Mouse (Mus musculus) retina, embryonic 14.5 days (tissue): Measurements from ENCODE around the gene Rab34.
"Not testable (repeated sequence)": the region's sequence is repeated elsewhere in the genome, so short reads cannot be mapped to it uniquely, and the experiment has no call there.

Experiments used
- DNase-seq: peaks from one replicate; pipeline ENCODE4 v3.0.0-alpha.2; 2015; ENCODE audit warnings: low spot score

The Rab34 gene

GRCm38 (mm10) chr11:78180081-78180761 is 8.0 kb upstream of the Rab34 start:
- DNase-seq = no peak

DNA sequence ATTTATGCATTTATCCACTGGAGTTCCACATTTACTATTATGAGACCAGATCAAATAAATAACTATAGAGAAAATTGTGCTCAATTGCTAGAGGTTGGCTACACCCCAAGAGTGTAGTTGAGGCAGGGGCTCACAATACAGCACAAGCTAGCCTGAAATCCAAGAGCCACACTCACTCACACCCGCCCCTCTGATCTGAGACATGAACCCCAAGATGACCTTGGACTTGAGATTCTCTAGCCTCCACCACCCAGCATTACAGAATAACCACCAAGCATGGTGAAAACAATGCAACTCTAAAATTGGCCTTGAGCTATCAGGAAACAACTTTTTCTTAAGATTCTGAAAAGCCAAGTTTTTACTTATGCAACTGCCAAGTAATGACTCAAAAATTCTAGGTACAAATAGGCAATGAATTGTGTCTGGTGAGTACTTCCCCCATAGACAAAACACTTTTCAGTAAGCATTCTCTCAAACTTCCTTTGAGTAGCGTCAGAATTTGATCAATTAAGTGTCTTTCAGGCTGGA is 6.3 kb upstream of the Rab34 start:
- DNase-seq = no peak

GRCm38 (mm10) chr11:78182450-78182849 is 5.8 kb upstream of the Rab34 start:
- no peak for DNase-seq

DNA sequence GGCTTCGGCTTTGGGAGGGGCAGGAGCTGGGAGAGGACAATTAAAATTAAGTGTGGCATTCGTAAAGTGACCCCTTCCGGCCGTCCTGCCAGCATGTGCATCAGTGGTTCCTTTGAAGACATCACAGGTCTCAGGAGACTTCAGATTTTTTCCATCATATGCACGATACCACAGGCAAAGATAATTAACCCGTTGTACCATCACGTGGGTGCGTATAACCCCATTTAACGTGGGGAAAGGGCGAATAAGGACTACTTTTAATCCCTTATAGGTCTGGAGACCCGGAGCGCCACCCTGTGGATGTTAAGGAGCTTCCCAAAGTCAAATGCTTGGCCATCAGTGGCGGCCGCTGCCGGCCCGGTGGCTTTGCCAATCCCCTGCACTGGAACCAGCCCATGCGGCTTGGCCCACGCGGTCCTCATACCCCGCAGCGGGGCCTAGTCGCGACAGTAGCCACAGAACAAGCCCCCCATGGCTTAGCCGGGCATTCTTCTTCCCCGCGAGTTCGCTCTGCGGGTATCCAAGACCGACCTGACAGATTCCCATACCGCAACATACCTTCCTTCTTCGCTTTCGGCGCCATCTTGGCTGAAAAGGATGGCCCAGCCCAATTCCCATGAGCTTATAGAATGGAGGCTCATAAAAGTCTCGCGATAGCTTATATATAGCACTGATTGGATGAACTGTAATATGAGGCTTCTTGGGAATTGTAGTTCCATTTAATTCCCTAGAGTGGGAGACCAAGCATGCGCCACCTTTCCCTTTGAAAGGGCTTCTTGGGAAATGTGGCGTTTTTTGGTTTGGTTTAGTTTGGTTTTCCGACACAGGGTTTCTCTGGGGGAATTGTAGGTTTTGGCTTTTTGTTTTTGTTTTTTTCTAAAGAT is 5.0 kb upstream of the Rab34 start, which contains the start of gene Rpl23a:
Gene Rpl23a, minus strand, starts transcription at position 624 of the 884 bp plus-strand sequence.
- DNase-seq = peak; percentile 97

- DNase-seq = no peak
Measured at GRCm38 (mm10) chr11:78183884-78184514, 4.2 kb upstream of the Rab34 start.

GRCm38 (mm10) chr11:78184702-78185101 is 3.5 kb upstream of the Rab34 start:
- not testable (repeated sequence) for DNase-seq

DNA sequence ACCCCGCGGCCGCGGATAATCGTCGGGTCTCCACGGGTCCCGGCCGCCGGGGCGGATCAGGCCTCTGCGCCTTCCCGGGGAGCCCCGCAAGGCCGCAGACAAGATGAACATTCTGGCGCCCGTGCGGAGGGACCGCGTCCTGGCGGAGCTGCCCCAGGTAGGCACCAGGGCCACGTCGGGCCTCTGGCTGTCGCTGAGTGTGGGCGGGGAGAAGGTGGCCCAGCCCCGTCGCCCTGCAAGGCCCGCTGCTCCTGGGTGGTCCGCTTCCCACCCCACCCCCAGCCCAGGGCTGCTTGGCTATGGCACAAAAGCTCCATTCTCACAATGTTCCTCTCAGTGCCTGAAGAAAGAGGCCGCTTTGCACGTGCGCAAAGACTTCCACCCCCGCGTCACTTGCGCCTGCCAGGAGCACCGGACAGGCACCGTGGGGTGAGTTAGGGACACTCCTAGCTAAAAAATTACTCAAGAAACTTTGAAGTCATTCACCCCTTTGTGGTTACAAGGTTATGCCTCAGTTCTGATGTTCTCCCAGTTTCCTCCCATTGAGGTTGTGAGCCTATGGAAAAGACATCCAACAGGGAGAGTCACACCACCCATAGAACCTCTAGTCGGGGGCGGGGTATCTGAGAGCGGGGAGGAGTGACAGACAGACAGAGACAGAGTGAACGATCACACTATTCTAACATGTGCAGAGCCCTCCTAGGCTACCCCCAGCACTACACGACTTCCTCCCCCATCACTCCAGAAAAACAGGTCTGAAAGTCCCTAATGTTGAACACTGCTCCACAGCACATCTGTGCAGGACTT is 1.2 kb downstream of the Rab34 start:
- peak; percentile 91 for DNase-seq

DNA sequence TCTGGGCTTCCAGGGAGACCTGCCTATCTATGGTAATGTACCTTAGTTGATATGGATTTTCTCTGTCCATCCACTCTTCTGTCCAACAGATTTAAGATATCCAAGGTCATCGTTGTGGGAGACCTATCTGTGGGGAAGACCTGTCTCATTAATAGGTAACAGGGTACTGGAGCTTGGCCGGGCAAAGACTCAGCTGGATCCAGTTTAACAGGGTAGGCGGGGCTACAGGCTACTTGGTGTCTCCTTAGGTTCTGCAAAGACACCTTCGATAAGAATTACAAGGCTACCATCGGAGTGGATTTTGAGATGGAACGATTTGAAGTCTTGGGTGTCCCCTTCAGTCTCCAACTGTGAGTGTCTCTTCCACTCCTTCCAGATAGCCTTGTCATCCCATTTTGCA is 1.8 kb downstream of the Rab34 start:
- DNase-seq = no peak

- DNase-seq = no peak
Measured at GRCm38 (mm10) chr11:78193113-78193512, 4.9 kb downstream of the Rab34 start, which contains the start of gene Proca1. Gene Proca1 (plus strand): TSS chr11:78193392.

DNA sequence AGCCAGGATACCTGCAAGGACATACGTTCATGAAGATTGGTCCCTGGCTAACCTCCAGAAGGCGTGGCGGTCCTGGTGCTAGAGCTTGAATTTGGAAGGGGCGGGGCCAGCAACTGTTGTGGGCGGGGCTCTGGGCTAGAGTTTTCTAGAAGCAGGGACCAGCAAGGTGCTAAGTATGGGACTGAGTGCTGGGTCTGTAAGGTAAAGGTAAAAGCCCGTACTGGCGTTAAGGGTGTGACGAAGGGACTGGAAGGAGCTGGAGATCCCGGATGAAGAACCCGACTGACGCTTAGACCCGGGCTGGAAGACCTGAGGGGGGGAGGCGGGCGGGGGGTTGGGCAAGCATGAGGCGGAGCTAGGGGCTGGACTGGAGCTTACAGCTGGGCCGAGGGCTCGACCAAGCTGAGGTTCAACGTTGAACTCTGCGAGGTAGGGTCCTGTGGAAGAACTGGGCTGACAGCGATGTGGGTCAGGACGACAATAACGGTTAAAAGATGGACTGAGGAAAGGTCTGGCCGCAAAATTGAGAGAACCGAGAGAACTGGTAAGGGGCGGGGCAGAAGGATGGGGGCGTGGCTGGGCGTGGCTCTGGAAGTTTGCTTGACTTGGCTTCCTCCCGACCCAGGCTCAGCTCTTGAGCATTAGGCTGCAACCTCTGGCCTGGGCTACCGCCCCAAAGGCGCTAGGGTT is 6.3 kb downstream of the Rab34 start:
- DNase-seq = peak; percentile 76

GRCm38 (mm10) chr11:78195101-78195863 is 7.1 kb downstream of the Rab34 start:
- no peak for DNase-seq

GRCm38 (mm10) chr11:78202372-78202771 is 14.1 kb downstream of the Rab34 start:
- DNase-seq = no peak

DNA sequence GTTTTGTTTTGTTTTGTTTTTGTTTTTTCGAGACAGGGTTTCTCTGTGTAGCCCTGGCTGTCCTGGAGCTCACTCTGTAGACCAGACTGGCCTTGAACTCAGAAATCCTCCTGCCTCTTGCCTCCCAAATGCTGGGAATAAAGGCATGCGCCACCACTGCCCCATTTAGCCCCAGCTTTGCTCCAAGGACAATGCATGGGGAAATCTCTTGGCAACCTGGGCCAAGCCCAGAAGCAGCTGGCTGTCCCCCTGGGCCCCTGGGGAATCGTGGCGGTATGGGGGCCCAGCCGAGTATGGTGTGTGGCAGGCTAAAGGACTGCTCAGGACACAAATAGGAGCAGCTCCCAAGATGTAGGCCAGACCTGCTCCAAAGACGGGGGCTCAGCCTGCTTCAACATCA is 16.1 kb downstream of the Rab34 start:
- DNase-seq = no peak

DNA sequence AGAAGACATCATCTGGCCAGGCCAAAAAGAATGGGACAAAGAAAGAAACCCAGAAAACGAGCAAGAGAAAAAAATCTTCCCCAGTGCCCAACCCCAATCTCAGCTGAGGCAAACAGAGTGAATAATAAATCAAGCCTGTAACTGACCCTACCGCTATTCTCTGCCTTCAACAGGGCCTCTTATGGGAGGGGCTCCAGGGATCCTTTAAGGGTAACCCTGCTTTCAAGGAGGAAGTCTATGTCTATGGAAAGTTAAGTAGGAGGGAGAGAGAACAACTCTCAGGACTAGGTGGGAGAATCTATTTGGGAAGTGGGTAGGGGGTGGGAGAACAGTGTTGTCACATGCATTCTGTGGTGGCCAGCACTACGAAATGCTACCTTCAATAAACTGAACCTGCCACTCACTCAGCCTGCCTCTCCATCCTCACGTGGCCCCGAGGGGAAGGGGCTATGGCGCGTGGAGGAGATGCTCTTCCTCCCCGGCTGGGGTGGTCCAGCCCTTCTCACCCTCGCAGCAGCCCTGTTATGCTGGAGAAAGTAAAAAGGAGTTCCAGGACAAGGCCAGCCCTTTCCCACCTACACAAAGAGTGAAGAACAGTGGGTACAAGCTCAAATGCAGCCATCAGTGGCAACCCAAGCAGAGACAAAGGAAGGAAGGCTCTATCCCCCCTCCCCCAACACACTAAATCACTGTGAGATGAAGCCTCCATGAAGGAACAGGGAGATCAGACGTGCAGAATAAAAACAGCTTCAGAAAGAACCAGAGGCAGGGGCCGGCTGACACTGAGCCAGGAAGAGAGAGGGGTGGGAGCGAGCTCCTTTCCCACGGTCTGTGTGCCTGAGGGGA is 17.4 kb downstream of the Rab34 start:
- DNase-seq = no peak

- no peak for DNase-seq
Measured at GRCm38 (mm10) chr11:78207190-78207589, 19.0 kb downstream of the Rab34 start.

DNA sequence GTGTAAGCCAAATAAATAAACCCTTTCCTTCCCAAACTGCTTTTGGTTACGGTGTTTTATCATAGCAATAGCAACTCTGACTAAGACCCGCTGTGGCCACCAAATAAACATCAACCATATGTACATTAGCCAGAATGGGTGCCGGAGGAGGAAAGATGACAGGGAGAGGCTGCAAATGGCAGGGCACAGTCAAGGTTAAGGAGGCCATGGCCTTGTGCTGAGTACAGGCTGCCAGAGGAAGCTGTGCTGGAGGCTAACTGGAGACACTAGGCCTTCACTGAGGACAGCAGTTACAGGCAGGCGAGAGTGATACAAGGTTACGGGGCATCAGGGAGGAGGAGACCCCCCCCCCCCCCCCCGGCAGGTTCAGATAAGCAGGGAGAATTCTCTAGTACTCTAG is 21.7 kb downstream of the Rab34 start:
- DNase-seq = no peak

DNA sequence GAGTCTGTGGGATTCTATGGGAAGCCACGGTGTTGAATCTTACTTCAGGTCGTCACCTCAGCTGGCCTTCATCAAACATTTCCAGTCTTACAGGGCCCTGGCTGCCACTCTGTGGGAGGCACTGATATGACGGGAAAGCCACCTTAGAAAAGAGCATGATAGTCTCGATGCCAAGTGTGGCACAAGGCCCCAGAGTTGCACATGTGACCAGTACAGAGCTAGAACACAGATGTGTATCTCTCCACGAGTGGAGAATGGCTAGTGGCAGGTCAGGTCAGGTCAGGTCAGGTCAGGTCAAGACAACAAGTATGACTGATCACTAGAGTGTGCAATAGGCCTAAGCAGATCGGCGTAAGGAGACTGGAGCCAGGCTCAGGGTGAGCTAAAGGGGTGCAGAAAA is 22.4 kb downstream of the Rab34 start:
- no peak for DNase-seq

GRCm38 (mm10) chr11:78211513-78211912 is 23.3 kb downstream of the Rab34 start:
- DNase-seq = no peak

- no peak for DNase-seq
Measured at GRCm38 (mm10) chr11:78213086-78213817, 25.0 kb downstream of the Rab34 start.
